Mouse (Mus musculus): Measurements from ENCODE around the gene Rpgrip1l.
A peak's percentile ranks its signal among the peaks of the same experiment; 100 is the strongest.

Gene Rpgrip1l

DNA sequence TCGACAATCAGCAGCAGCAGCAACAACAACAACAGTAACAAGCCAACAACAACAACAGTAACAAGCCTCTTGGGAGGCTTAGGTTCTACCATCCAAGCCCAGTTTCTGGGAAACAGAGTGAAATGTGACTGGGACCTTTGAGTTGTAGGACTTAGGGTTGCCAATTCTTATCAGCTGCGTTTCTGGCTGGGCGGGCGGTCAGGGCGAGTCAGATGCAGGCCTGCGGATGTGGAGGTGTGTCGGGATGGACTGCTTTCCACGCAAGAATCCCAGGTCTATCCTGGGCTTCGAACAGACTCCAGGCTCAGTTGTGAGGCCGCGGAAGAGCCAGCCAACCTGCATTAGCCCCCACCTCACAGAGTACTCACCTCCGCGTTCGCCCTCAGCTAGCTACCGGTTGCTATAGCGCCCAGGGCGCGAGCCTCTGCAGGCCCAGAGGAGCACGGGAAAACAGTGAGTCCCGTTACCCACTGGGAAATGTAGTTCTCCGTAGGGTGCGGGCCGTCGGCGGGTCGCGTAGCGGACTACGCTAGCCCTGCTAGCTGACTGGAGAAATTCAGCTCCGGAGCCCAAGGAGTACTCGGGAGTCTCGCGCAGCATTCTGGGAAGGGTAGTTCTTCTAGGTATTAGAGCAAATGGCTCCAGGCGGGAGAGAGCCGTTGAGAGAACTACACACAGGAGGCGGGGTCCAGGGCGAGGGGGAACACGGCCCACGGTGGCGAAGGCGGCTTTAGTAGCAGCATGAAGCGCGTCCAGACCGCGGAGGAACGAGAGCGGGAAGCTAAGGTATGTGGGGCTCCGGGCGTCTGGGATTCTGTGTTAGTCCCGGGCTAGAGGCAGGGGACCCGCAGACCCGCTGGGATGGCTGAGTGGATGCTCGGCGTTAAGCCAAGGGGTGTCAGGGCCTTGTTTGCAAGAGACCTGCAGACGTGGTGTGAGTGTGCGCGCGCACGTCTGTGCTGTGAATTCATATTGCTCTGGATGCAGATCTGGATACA is at the start of gene Rpgrip1l, which contains the start of gene Fto:
TSS of gene Rpgrip1l (minus strand) at position 428 of the 998 bp plus-strand sequence.
TSS of gene Fto (plus strand) at position 691 of the 998 bp plus-strand sequence.
- peak; percentile 86 to 94 for DNase-seq (ENCODE audit: low spot score in 2 of 2)

DNA sequence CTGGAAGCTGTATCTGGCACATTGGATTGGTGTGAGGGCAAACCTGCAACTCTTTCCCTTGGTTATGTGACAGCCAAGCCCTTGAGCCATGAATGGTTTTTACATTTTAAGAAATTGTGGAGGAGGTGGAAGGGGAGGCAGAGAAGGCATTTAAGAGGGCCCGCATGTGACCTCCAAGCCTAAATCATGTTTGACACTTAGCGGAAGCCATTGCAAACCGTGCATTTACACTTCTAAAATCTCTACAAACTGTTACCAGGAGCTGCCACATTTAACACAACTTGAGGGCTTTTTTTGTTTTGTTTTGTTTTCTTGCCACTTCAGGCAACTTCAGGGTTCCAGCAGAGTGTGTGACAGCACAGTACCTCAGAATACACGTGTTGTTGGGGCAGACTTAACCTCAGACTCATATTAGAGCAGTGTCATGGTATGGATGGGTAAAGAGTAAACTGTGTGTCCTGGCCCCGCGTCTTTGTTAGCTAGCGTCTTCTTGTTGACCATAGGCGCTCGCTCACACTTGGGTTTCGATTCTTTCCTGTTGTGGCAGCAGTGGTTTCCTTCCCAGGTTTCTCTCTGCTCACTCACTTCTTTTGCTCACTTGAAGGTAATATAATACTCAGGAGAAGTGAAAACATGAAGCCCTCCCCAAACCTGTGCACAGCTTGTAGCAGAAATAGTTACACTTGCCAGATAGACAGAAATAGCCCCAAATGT is 47.7 kb upstream of the Rpgrip1l start:
- no peak for DNase-seq (ENCODE audit: low spot score in 2 of 2)

GRCm38 (mm10) chr8:91359511-91359910 is 46.4 kb upstream of the Rpgrip1l start:
- no peak for DNase-seq (ENCODE audit: low spot score in 2 of 2)

DNA sequence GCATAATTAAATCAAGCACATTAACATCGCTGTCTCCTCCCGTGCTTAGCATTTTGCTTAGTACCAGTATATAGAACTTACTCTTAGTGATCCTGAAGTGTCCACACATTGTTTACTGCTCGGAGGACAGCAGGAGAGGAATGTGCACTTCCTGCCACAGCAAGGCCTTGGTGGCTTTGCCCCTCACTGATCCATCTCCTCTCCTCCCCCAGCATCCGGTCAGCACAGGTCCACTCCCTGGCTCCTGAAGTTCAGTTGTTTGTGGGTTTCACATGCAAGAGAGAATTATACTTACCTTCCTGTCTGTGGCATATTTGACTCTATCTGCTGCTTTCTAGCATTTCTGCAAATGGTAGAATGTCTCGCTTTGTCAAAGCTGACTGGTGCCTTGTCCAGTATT is 45.0 kb upstream of the Rpgrip1l start:
- no peak for DNase-seq (ENCODE audit: low spot score in 2 of 2)

- no peak for DNase-seq (ENCODE audit: low spot score in 2 of 2)
These were observed 44.5 kb upstream of the Rpgrip1l start for GRCm38 (mm10) chr8:91357493-91358014.

DNA sequence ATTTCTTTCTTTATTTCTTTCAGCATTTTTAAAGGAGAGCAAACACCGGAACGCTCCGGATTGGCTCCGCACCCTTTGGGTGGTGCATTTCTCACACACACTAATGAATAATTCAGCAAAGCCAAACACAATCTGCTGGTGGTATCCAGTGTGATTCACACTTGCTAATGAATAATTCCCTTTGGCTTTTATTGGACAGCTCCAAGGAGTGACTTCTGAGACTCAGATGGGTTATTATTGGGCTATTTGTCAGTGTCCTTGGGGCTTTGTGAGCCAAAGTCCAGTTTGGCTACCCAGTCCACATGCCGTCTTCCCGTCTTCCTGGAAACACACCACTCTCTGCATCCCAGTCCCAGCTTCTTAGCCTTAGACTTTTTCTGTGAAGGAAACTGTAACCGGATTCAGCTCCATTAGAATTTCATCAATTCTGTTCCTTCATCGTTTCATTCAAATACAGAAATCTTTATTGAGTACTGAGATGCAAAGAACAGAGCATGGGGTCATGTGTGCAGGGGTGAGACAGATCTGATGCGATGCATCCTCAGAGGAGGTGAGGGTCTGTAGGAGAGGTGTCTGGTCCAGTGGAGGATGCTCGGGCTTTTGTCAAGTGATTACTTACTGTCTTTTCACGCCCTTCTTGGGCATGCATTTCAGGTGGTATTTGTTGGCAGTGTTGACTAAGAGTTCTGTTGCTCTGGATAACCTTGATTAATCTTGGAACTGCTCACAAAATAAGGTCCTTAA is 43.1 kb upstream of the Rpgrip1l start:
- no peak for DNase-seq (ENCODE audit: low spot score in 2 of 2)

GRCm38 (mm10) chr8:91355301-91355905 is 42.3 kb upstream of the Rpgrip1l start:
- no peak for DNase-seq (ENCODE audit: low spot score in 2 of 2)

DNA sequence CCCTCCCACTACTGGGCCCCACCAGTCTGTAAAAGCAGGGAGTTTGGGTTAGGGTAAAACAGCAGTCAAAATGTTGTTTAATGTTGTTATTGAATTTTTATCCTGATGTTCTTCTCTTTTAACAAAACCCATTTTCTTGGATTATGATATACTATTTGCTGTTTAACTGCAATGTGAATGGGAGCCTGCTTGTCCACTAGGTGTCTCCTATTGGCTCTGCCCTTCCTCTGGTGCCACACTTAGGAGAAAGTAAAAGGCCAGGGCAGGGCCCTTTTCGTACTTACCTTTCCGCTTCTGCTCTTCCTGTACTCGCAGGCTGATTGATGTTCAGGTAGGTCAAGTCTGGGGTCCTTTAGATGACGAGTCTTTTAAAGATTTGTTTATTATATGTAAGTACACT is 40.8 kb upstream of the Rpgrip1l start:
- DNase-seq (ENCODE audit: low spot score in 2 of 2): no peak

DNA sequence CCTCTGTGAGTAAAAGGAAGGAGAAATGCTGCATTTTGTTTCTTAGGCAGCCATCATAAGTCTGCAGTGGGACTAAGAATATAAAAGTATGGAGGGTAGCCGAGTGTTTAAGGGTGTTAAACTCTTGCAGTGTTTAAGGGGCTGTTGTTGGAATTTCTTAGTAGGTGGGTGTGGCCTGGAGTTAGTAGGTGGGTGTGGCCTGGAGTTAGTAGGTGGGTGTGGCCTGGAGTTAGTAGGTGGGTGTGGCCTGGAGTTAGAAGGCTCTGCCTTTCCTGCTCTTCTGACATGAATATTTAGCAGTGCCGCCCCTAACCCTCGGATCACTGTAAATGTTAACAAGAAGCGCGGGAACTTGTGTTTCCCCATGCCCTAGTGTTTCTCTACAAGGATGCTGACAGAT is 40.0 kb upstream of the Rpgrip1l start:
- DNase-seq (ENCODE audit: low spot score in 2 of 2): no peak

- DNase-seq (ENCODE audit: low spot score in 2 of 2): no peak
These were observed 39.5 kb upstream of the Rpgrip1l start for GRCm38 (mm10) chr8:91352598-91352997.

DNA sequence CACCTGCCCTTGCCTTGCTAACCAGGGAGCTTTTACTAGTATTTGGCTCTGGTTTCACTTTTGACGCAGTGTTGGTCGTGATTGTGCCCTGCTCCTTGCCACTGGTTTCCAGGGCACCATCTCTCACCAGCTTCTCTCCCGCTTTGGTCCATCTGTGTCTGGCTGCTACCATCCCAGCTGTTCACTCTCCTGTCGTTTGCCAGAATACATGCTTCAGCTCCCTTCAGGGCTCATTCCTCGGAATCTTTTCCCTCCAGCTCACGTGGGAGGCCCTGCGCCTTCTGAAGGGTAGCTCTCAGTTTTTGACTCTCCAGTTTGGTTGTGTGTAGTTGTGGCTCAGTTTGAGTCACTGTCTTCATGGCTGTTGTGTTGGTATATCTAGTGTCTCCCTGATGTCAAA is 37.6 kb upstream of the Rpgrip1l start:
- DNase-seq (ENCODE audit: low spot score in 2 of 2): no peak

- DNase-seq (ENCODE audit: low spot score in 2 of 2): no peak
These were observed 36.8 kb upstream of the Rpgrip1l start for GRCm38 (mm10) chr8:91349816-91350215.

GRCm38 (mm10) chr8:91347595-91347994 is 34.5 kb upstream of the Rpgrip1l start:
- DNase-seq (ENCODE audit: low spot score in 2 of 2): no peak

DNA sequence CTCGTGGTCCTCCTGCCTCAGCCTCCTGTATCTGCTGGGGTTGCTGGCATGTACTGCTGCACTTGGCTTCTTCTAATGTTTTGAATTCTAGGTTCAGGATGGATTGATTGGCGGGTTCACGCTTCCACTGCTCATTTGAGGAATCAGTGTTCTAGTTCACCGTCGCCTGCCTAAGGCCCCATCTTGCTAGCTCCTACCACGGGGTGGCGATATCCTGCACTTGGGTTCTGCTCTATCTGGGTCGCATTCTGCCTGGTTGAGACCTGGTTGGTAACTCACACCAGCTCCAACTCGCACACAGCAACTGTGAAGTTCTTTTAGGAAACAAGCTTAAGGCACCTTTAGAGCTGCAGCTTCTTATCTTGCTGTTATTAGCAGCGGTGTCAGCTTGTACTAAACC is 34.1 kb upstream of the Rpgrip1l start:
- no peak for DNase-seq (ENCODE audit: low spot score in 2 of 2)

DNA sequence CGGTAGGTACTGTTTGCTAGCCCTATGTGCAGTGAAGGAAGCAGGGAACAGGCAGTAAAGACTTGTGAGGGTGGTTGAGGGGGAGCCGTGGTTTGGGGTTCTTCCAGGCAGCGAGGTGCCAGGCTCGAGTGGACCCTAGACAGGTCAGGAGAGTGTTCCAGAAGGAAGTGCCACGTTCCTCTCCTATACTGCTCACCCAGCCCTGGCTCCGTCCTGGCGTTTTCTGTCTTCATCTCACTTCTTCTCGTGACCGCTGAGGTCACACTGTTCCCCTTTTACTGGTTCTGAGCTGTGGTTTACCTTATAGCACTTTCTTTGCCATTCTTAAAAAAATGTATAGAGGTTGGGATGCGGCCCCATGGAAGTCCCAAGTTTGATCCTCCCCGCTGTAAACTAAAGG is 31.6 kb upstream of the Rpgrip1l start:
- DNase-seq (ENCODE audit: low spot score in 2 of 2): peak in 1 of 2 experiments; percentile 13

GRCm38 (mm10) chr8:91342798-91343197 is 29.7 kb upstream of the Rpgrip1l start:
- peak in 1 of 2 experiments; percentile 1 for DNase-seq (ENCODE audit: low spot score in 2 of 2)

- DNase-seq (ENCODE audit: low spot score in 2 of 2): peak in 1 of 2 experiments; percentile 1
These were observed 29.1 kb upstream of the Rpgrip1l start for GRCm38 (mm10) chr8:91342196-91342595.

- DNase-seq (ENCODE audit: low spot score in 2 of 2): no peak
These were observed 27.7 kb upstream of the Rpgrip1l start for GRCm38 (mm10) chr8:91340746-91341145.

- no peak for DNase-seq (ENCODE audit: low spot score in 2 of 2)
These were observed 26.6 kb upstream of the Rpgrip1l start for GRCm38 (mm10) chr8:91339651-91340050.

- no peak for DNase-seq (ENCODE audit: low spot score in 2 of 2)
These were observed 25.5 kb upstream of the Rpgrip1l start for GRCm38 (mm10) chr8:91338389-91339154.
